Mouse (Mus musculus) thymus, adult 2 months (tissue): ENCODE measurements at regions not wholly inside any gene's neighbourhood (a gene's known extent, or its start where the extent isn't known, plus 50 kb on each side); places are given as distances from the start of the nearest gene placed in this dataset.

Experiments used
- CTCF ChIP-seq: fragments of 200-500 bp; IDR thresholded peaks from 2 replicates; pipeline ENCODE4 v1.5.1; 2012; ENCODE audit warnings: mild to moderate bottlenecking, control low read depth, low read length, moderate library complexity, borderline replicate concordance; ENCODE audit not compliant: control insufficient read depth, poor library complexity, insufficient read depth; ENCODE audit errors: extremely low read depth
- POLR2A ChIP-seq: fragments of 200-500 bp; IDR thresholded peaks from 2 replicates; pipeline ENCODE4 v1.6.1; 2012; ENCODE audit warnings: mild to moderate bottlenecking, low read length, control low read depth, moderate library complexity; ENCODE audit not compliant: control insufficient read depth, poor library complexity, insufficient read depth; ENCODE audit errors: extremely low read depth

GRCm38 (mm10) chr5:133167001-133167461 lies 623.9 kb upstream of the Auts2 start:
- TF ChIP-seq CTCF (no peak), POLR2A (no peak)
